Mouse (Mus musculus) midbrain, embryonic 11.5 days (tissue): ENCODE measurements around the gene Arhgef28. TPM values are rescaled to one million over a fixed set of nuclear protein-coding genes. Genes with fewer than 3 reads are reported as not detected.
A peak's percentile ranks its signal among the peaks of the same experiment; 100 is the strongest.

Source experiments
- ATAC-seq: fragments of 200-750 bp; cut with Nextera tagmentation; 2 replicates; pipeline ENCODE4 v1.8.0; 2017; ENCODE audit warnings: moderate TSS enrichment, moderate library complexity; ENCODE audit not compliant: low FRiP score
- DNase-seq: peaks from one replicate; pipeline ENCODE4 v3.0.0; 2015; ENCODE audit warnings: low spot score; ENCODE audit errors: missing footprints
- H3K27ac ChIP-seq: fragments of 300-500 bp; sonication (generic); 2 replicates; pipeline ENCODE4 v1.5.1; 2014; ENCODE audit warnings: low read depth, low read length
- H3K27me3 ChIP-seq: fragments of 300-500 bp; sonication (generic); 2 replicates; pipeline ENCODE4 v1.6.1; 2014; ENCODE audit warnings: mild to moderate bottlenecking, low read length, moderate library complexity, mixed read lengths; ENCODE audit not compliant: control insufficient read depth, insufficient read depth
- H3K36me3 ChIP-seq: fragments of 300-500 bp; sonication (generic); 2 replicates; pipeline ENCODE4 v1.6.1; 2014; ENCODE audit warnings: mild to moderate bottlenecking, low read length, moderate library complexity, mixed read lengths; ENCODE audit not compliant: control insufficient read depth, insufficient read depth
- H3K4me1 ChIP-seq: fragments of 300-500 bp; sonication (generic); 2 replicates; pipeline ENCODE4 v1.6.1; 2014; ENCODE audit warnings: low read length; ENCODE audit not compliant: control insufficient read depth, insufficient read depth
- H3K4me2 ChIP-seq: fragments of 300-500 bp; sonication (generic); 2 replicates; pipeline ENCODE4 v1.6.1; 2014; ENCODE audit warnings: mild to moderate bottlenecking, moderate library complexity
- H3K4me3 ChIP-seq: fragments of 300-500 bp; sonication (generic); 2 replicates; pipeline ENCODE4 v1.5.1; 2014; ENCODE audit warnings: low read depth, low read length
- H3K9ac ChIP-seq: fragments of 300-500 bp; sonication (generic); 2 replicates; pipeline ENCODE4 v1.6.1; 2014; ENCODE audit warnings: low read length
- H3K9me3 ChIP-seq: fragments of 300-500 bp; sonication (generic); 2 replicates; pipeline ENCODE4 v1.6.1; 2016; ENCODE audit warnings: low read length; ENCODE audit not compliant: control insufficient read depth
- WGBS: fragments of 180-500 bp; shearing (Covaris S2); extraction: QIAGEN DNeasy Blood & Tissue Kit; methylation state at CpG from one replicate; pipeline ENCODE4 v1.1.7; 2014; 5-methylcytosine and 5-hydroxymethylcytosine counted together
- polyA plus RNA-seq: library from polyadenylated mRNA; unstranded; fragments of >200 nt; fragmentation: Nextera tagmentation; extraction: Ambion mirVana; gene quantifications from 2 replicates; pipeline ENCODE4 v1.2.1, GENCODE M21; 2014

Gene Arhgef28
- polyA plus RNA-seq, 1 experiment from 2014 or later, result 6.7 TPM

DNA sequence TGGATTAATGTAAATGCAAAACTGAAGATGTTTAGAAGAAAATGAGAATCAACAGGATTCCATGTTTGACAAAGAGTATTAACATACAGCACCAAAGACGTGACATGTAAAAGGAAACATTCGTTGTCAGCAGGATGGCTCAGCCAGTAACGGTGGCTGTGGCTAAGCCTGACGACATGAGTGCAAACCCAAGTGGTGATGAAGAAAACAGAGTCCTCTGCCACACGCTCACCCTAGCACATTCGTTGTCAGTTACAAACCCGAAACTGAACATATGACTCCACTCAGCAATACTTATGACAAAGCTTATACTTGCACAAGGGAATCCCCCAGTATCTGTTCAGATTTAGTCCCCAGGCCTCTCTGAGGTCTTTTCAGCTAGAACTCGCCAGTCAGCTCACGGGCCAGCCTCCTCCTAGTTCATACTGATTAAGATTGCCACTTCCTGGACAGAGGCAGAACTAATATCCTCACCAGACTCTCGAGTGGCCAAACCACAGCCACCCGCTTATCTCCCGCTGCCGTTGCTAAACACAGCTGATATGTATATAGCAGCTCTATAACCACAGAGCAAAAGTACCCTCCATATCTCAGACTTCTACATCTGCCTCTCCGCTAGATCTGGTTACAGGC lies 82.0 kb downstream of the Arhgef28 start:
- no peak overlapping the region for H3K9ac ChIP-seq
- H3K9me3 ChIP-seq, result no peaks in the 10 kb centered on the region
- H3K4me1 ChIP-seq, result no peaks in the 10 kb centered on the region; the same call in none of the 2 replicates
- DNase-seq, result peak; percentile 62
- no peak overlapping the region for H3K27ac ChIP-seq
- no peak overlapping the region for H3K4me3 ChIP-seq
- H3K4me2 ChIP-seq, result no peak overlapping the region
- WGBS, result 82% methylated on average over 14 of the region's 14 CpGs
- no peaks in the 10 kb centered on the region for H3K27me3 ChIP-seq
- ATAC-seq, result no peak
- H3K36me3 ChIP-seq, result no peaks in the 10 kb centered on the region

DNA sequence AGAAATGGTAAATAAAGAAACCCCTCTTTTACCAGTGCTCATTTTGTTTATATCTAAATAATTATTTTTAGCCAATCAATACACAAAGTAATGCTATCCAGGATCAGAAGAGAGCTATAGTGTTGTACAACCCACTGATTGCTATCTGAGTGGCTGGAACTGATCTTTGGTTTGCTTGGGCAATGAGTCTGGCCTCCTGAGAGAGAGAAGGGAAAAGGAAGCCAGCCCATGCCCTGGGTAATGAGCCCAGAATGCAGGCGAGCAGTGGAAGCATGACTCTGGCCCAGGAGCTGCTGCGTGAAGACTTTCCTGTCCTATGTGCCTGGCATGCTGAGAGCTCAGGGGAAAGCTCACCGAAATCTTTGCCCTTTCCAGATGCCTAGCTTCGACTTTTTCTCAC lies 83.5 kb downstream of the Arhgef28 start:
- no peak overlapping the region for H3K4me3 ChIP-seq
- peak; percentile 54 for DNase-seq
- no peak overlapping the region for H3K9ac ChIP-seq
- H3K4me1 ChIP-seq, result no peaks in the 10 kb centered on the region; the same call in none of the 2 replicates
- ATAC-seq, result no peak
- no peak overlapping the region for H3K4me2 ChIP-seq
- WGBS, result 86% methylated on average over 4 of the region's 4 CpGs
- H3K36me3 ChIP-seq, result no peaks in the 10 kb centered on the region
- H3K27me3 ChIP-seq, result no peaks in the 10 kb centered on the region
- no peaks in the 10 kb centered on the region for H3K9me3 ChIP-seq
- H3K27ac ChIP-seq, result no peak overlapping the region

DNA sequence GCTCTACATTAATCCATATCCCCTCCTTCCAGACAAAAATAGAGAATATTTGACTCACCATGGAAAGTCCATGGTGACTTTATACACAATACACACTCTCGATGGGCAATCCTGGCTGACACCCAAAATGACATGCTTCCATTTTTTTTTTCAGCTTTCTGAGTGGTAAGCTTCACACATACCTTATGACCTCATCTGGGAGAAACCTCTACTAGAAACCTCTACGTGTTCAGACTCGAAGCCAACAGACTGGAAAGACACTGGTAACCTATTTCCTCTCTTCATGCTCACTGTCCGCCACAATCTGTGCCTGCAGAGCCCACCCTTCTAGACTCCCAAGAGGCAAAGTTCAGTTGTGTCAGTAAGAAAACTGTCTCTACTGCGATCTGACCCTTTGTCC lies 84.2 kb downstream of the Arhgef28 start:
- Histone ChIP-seq H3K27ac (no peak overlapping the region), H3K4me2 (no peak overlapping the region), H3K4me3 (no peak overlapping the region), H3K9me3 (no peaks in the 10 kb centered on the region), H3K27me3 (no peaks in the 10 kb centered on the region), H3K4me1 (no peaks in the 10 kb centered on the region; the same call in none of the 2 replicates), H3K36me3 (no peaks in the 10 kb centered on the region), H3K9ac (no peak overlapping the region)
- no peak for ATAC-seq
- no peak for DNase-seq
- WGBS, result 87% methylated on average over 5 of the region's 5 CpGs

GRCm38 (mm10) chr13:98121124-98121470 lies 85.1 kb downstream of the Arhgef28 start:
- WGBS, result 86% methylated on average over 4 of the region's 4 CpGs
- no peaks in the 10 kb centered on the region for H3K36me3 ChIP-seq
- ATAC-seq (no peak), DNase-seq (peak; percentile 61)
- H3K9ac ChIP-seq, result no peak overlapping the region
- no peaks in the 10 kb centered on the region for H3K9me3 ChIP-seq
- H3K27ac ChIP-seq, result no peak overlapping the region
- H3K4me2 ChIP-seq, result no peak overlapping the region
- no peaks in the 10 kb centered on the region; the same call in none of the 2 replicates for H3K4me1 ChIP-seq
- no peaks in the 10 kb centered on the region for H3K27me3 ChIP-seq
- H3K4me3 ChIP-seq, result no peak overlapping the region

GRCm38 (mm10) chr13:98120356-98121123 lies 85.7 kb downstream of the Arhgef28 start:
- Histone ChIP-seq H3K27me3 (no peaks in the 10 kb centered on the region), H3K4me3 (no peak overlapping the region), H3K9ac (no peak overlapping the region), H3K27ac (no peak overlapping the region), H3K9me3 (no peaks in the 10 kb centered on the region), H3K4me1 (no peaks in the 10 kb centered on the region; the same call in none of the 2 replicates), H3K36me3 (no peaks in the 10 kb centered on the region), H3K4me2 (no peak overlapping the region)
- peak; percentile 30; the same call in 1 of the 2 replicates for ATAC-seq
- 79% methylated on average over 11 of the region's 11 CpGs for WGBS
- peak; percentile 80 for DNase-seq

DNA sequence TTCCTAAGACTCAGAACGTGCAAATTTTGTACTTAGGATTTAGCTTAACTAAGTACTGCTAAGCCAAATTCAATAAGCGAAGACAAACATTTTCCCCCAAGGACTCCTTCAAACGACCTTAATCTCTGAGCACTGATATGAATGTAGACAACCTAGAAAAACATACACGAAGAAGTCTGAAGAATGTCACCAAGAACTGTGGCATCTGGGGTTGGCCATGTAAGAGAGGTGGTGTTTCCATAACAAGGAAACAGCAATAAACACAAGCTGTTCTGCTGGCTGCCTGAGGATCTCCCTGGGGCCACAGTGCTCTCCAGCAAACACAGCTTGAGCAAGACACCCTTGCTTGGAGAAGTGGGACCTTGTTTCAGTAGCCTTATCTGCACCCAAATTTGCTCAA lies 87.9 kb downstream of the Arhgef28 start:
- Histone ChIP-seq H3K4me2 (no peak overlapping the region), H3K9ac (no peak overlapping the region), H3K27me3 (no peaks in the 10 kb centered on the region), H3K4me1 (no peaks in the 10 kb centered on the region; the same call in none of the 2 replicates), H3K4me3 (no peak overlapping the region), H3K36me3 (no peaks in the 10 kb centered on the region), H3K9me3 (no peaks in the 10 kb centered on the region), H3K27ac (no peak overlapping the region)
- no peak for DNase-seq
- WGBS, result 77% methylated on average over 4 of the region's 4 CpGs
- no peak for ATAC-seq

DNA sequence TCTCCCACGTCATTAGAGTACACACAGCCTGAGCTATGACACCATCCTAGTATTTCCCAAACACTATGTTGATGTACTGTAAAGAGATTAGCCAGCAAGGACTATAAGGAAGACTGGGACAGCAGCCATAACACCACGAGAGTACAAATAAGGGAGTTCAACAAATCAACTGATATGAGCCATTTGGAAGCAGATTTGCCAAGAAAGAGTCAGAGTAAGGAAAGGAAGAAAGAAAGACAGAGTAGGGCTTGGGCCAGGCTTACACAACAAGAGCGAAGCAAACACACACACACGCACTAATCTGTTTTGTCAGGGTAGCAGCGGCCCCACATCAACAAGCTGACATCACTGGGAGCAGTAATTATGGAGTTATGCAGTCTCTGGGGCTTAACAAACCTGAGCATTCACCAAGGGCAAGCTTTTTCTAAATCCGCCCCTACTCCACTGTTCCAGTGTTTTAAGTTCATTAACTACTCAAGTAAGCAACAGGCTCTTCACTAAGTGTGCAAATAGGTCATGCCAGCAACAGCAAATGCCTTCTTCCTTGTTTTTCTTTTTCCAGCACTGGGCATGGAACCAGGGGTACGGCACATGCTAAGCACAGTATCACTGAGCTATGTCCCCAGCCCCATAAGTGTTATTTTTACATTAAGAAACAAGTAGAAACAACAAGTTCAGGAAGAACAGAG lies 88.5 kb downstream of the Arhgef28 start:
- Histone ChIP-seq H3K27ac (no peak overlapping the region), H3K9ac (no peak overlapping the region), H3K36me3 (no peaks in the 10 kb centered on the region), H3K27me3 (no peaks in the 10 kb centered on the region), H3K4me2 (no peak overlapping the region), H3K4me3 (no peak overlapping the region), H3K9me3 (no peaks in the 10 kb centered on the region), H3K4me1 (no peaks in the 10 kb centered on the region; the same call in none of the 2 replicates)
- ATAC-seq, result no peak
- 81% methylated on average over 7 of the region's 7 CpGs for WGBS
- DNase-seq, result peak; percentile 41

DNA sequence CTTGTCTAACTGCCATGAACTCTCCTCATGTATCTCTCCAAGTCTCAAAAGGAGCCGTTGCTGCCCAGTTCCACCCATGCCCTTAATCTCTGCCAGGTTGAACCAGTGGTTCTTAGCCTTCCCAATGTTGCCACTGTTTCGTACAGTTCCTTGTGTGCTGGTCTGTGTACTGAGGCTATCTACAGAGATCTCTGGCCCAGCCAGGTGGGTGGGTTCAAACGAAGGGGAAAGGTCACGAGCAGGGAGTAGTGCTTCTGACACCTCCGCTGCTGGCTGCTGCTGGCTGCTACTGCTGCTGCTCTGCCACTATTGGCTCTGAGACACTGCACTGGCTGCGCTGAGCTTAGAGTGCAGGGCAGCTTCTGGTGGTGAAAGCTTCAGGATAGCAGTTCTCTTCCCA lies 90.6 kb downstream of the Arhgef28 start:
- WGBS, result 83% methylated on average over 6 of the region's 6 CpGs
- Histone ChIP-seq H3K4me1 (no peaks in the 10 kb centered on the region; the same call in none of the 2 replicates), H3K4me2 (no peak overlapping the region), H3K27ac (no peak overlapping the region), H3K4me3 (no peak overlapping the region), H3K9me3 (no peaks in the 10 kb centered on the region), H3K9ac (no peak overlapping the region), H3K27me3 (no peaks in the 10 kb centered on the region), H3K36me3 (no peaks in the 10 kb centered on the region)
- ATAC-seq (no peak), DNase-seq (peak; percentile 17)

DNA sequence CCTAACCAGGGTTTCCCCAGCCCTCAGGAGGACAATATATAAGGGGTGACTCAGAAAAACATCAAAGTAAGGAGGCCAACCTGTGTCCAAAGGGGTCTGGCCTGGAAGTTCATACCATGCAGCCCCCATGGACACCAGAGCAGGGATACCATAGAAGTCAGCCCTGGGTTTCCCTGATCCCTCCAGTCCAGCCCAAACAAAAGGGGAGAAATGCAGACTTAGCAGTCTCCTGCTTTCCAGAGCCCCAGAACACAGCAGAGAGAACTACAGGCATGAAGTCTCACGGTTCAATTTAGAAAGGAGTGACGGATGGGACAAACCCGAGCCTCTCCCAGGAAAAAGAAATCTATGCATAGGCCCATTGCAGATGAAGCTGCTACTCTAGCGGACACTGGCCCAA lies 91.2 kb downstream of the Arhgef28 start:
- Histone ChIP-seq H3K9me3 (no peaks in the 10 kb centered on the region), H3K4me3 (no peak overlapping the region), H3K27me3 (no peaks in the 10 kb centered on the region), H3K9ac (no peak overlapping the region), H3K36me3 (no peaks in the 10 kb centered on the region), H3K27ac (no peak overlapping the region), H3K4me2 (no peak overlapping the region), H3K4me1 (no peaks in the 10 kb centered on the region; the same call in 1 of the 2 replicates)
- DNase-seq (peak; percentile 61), ATAC-seq (no peak)
- 90% methylated on average over 4 of the region's 4 CpGs for WGBS
